Mouse (Mus musculus) gastrocnemius, adult 18-20 months (tissue): ENCODE results near the gene Gfm2. TPM values are rescaled to one million over a fixed set of nuclear protein-coding genes. Genes with fewer than 3 reads are reported as not detected.

Source experiments
- DNase-seq: peaks from one replicate; pipeline ENCODE4 v3.0.0; 2021; ENCODE audit warnings: low spot score
- total RNA-seq, 2 experiments: library from RNA; stranded (reverse); gene quantifications; 2 replicates each; pipeline ENCODE4 v1.2.3; 2021

Gfm2 gene
- total RNA-seq, 2 experiments from 2014 or later: 48.7 to 49.3 TPM

- DNase-seq: no peak
These were observed 87.4 kb downstream of the Gfm2 start for GRCm38 (mm10) chr13:97225130-97225529.

GRCm38 (mm10) chr13:97227795-97228194 lies 90.1 kb downstream of the Gfm2 start:
- no peak for DNase-seq

- no peak for DNase-seq
These were observed 92.4 kb downstream of the Gfm2 start for GRCm38 (mm10) chr13:97230101-97230500.

Other genes with a start within 250 kb of the Gfm2 start
- gene Gcnt4, start 213.2 kb upstream of the Gfm2 start, total RNA-seq: under 1 TPM; 0.05 TPM
- not detected for gene 1700029F12Rik, start 103.6 kb upstream of the Gfm2 start, total RNA-seq
- under 1 TPM in 1 of 2 experiments, not detected in 1; 0.05 TPM for gene Fam169a, start 70.7 kb upstream of the Gfm2 start, total RNA-seq
- gene Gm6169, start 38.7 kb upstream of the Gfm2 start, total RNA-seq: 1 to 10 TPM in 1 of 2 experiments, not detected in 1; 5.9 TPM
- gene Nsa2, start within 50 bp of the Gfm2 start, total RNA-seq: 10 to 100 TPM; 47.9 to 49.4 TPM
- gene Hexb, start 60.4 kb downstream of the Gfm2 start, total RNA-seq: 1 to 10 TPM; 8.6 to 9.5 TPM
- 1 to 10 TPM; 2.4 to 2.6 TPM for gene Enc1, start 103.2 kb downstream of the Gfm2 start, total RNA-seq